Mouse (Mus musculus) liver, adult (tissue): Measurements from ENCODE around the gene Gp9.

Experiments used
- GATA4 ChIP-seq: IDR thresholded peaks from 2 replicates; pipeline ENCODE4 v1.6.1; 2014; ENCODE audit warnings: mild to moderate bottlenecking, low read length; ENCODE audit not compliant: insufficient replicate concordance

The Gp9 gene

GRCm38 (mm10) chr6:87790779-87791480, 13.1 kb downstream of the Gp9 start:
- TF ChIP-seq GATA4 = peak; percentile 24; the same call in 1 of the 2 replicates

- no peak for TF ChIP-seq GATA4
Observed at GRCm38 (mm10) chr6:87791826-87792225, 14.0 kb downstream of the Gp9 start.

GRCm38 (mm10) chr6:87793821-87794510, 16.1 kb downstream of the Gp9 start:
- TF ChIP-seq GATA4 = no peak

GRCm38 (mm10) chr6:87795385-87796150, 17.7 kb downstream of the Gp9 start:
- TF ChIP-seq GATA4 = no peak

- no peak for TF ChIP-seq GATA4
Observed at GRCm38 (mm10) chr6:87796251-87796880, 18.5 kb downstream of the Gp9 start.

GRCm38 (mm10) chr6:87797321-87797720, 19.4 kb downstream of the Gp9 start:
- no peak for TF ChIP-seq GATA4

- TF ChIP-seq GATA4 = no peak
Observed at GRCm38 (mm10) chr6:87799576-87799975, 21.7 kb downstream of the Gp9 start.

- TF ChIP-seq GATA4 = no peak
Observed at GRCm38 (mm10) chr6:87802462-87802861, 24.6 kb downstream of the Gp9 start.

- TF ChIP-seq GATA4 = peak; percentile 55; the same call in 1 of the 2 replicates
Observed at GRCm38 (mm10) chr6:87804036-87804435, 26.2 kb downstream of the Gp9 start.

GRCm38 (mm10) chr6:87804886-87805285, 27.0 kb downstream of the Gp9 start:
- no peak for TF ChIP-seq GATA4

GRCm38 (mm10) chr6:87805448-87805847, 27.6 kb downstream of the Gp9 start:
- TF ChIP-seq GATA4 = no peak

GRCm38 (mm10) chr6:87806028-87806427, 28.2 kb downstream of the Gp9 start:
- no peak for TF ChIP-seq GATA4

GRCm38 (mm10) chr6:87806857-87807256, 29.0 kb downstream of the Gp9 start:
- TF ChIP-seq GATA4 = no peak

GRCm38 (mm10) chr6:87807735-87808440, 30.0 kb downstream of the Gp9 start:
- no peak for TF ChIP-seq GATA4

GRCm38 (mm10) chr6:87808521-87808920, 30.6 kb downstream of the Gp9 start:
- no peak for TF ChIP-seq GATA4
